Mouse (Mus musculus) limb, embryonic 15.5 days (tissue): ENCODE results near the gene Scoc. TPM values are rescaled to one million over a fixed set of nuclear protein-coding genes. Genes with fewer than 3 reads are reported as not detected.

ENCODE experiments used
- ATAC-seq: fragments of 200-750 bp; cut with Nextera tagmentation; 2 replicates; pipeline ENCODE4 v1.8.0; 2017; ENCODE audit warnings: low read depth, moderate TSS enrichment; ENCODE audit not compliant: insufficient number of reproducible peaks, low FRiP score, low TSS enrichment
- H3K27ac ChIP-seq: fragments of 300-500 bp; sonication (generic); 2 replicates; pipeline ENCODE4 v1.5.1; 2015; ENCODE audit warnings: moderate library complexity, mild to moderate bottlenecking, inconsistent platforms
- H3K27me3 ChIP-seq: fragments of 300-500 bp; sonication (generic); 2 replicates; pipeline ENCODE4 v1.6.1; 2015; ENCODE audit warnings: inconsistent platforms
- H3K36me3 ChIP-seq: fragments of 300-500 bp; sonication (generic); 2 replicates; pipeline ENCODE4 v1.6.1; 2015; ENCODE audit warnings: inconsistent platforms
- H3K4me1 ChIP-seq: fragments of 300-500 bp; sonication (generic); 2 replicates; pipeline ENCODE4 v1.6.1; 2015; ENCODE audit warnings: inconsistent platforms
- H3K4me2 ChIP-seq: fragments of 300-500 bp; sonication (generic); 2 replicates; pipeline ENCODE4 v1.6.1; 2015; ENCODE audit warnings: mild to moderate bottlenecking, inconsistent platforms
- H3K4me3 ChIP-seq: fragments of 300-500 bp; sonication (generic); 2 replicates; pipeline ENCODE4 v1.5.1; 2015; ENCODE audit warnings: mild to moderate bottlenecking, inconsistent platforms
- H3K9ac ChIP-seq: fragments of 300-500 bp; sonication (generic); 2 replicates; pipeline ENCODE4 v1.6.1; 2015; ENCODE audit warnings: inconsistent platforms
- H3K9me3 ChIP-seq: fragments of 300-500 bp; sonication (generic); 2 replicates; pipeline ENCODE4 v1.6.1; 2016; ENCODE audit warnings: inconsistent platforms
- WGBS: fragments of 180-500 bp; shearing (Covaris S2); methylation state at CpG from one replicate; pipeline ENCODE4 v1.1.7; 2015; 5-methylcytosine and 5-hydroxymethylcytosine counted together
- polyA plus RNA-seq: library from polyadenylated mRNA; unstranded; fragments of >200 nt; fragmentation: Nextera tagmentation; extraction: Ambion mirVana; gene quantifications from 2 replicates; pipeline ENCODE4 v1.2.1, GENCODE M21; 2015

Gene Scoc
- polyA plus RNA-seq, 1 experiment from 2014 or later, result 112 TPM

DNA sequence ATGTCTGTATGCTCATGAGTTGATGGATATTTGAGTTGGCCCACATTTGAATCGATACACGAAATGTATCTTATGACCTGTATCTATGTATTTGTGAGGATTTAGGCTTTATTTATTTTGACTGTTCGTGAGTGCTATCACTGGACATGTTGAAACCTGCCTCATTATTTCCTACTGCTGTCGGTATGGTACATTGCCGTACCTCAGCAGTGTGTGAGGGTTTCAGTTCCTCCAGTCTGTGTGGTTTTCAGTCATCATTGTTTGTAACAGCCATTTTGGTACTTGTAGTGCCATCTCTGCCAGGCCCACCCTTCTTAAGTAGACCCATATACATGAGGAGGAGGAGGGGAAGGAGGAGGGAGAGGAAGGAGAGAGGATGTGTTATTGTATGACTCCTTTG, 63.9 kb downstream of the Scoc start:
- H3K4me1 ChIP-seq, result peaks cover 8% of the 10 kb centered on the region
- no peak overlapping the region for H3K27ac ChIP-seq
- no peak overlapping the region for H3K9ac ChIP-seq
- 75% methylated on average over 5 of the region's 5 CpGs for whole genome bisulfite sequencing
- peaks cover 12% of the 10 kb centered on the region for H3K27me3 ChIP-seq
- no peaks in the 10 kb centered on the region for H3K9me3 ChIP-seq
- H3K4me3 ChIP-seq, result no peak overlapping the region
- no peak for ATAC-seq
- no peak overlapping the region for H3K4me2 ChIP-seq
- no peaks in the 10 kb centered on the region for H3K36me3 ChIP-seq

DNA sequence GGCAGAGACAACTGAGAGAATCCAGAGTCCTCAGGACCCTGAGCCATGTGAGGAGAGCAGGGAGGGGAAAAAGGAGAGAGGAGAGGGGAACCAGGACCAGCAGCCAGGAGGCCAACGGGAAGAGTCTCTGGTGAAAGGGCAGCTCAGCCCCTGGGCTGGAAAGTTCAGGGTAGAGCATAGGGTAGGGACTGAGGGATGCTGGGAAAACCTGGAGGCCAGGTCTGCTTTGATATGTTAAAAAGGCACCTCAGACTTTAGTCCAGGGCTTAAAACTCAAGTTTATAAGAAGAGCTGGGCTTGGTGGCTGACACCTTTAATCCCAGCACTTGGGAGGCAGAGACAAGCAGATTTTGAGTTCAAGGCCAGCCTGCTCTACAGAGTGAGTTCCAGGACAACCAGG, 65.7 kb downstream of the Scoc start:
- Histone ChIP-seq H3K4me1 (peaks cover 9% of the 10 kb centered on the region), H3K27me3 (peaks cover 22% of the 10 kb centered on the region), H3K36me3 (no peaks in the 10 kb centered on the region), H3K9me3 (no peaks in the 10 kb centered on the region), H3K4me3 (no peak overlapping the region), H3K9ac (no peak overlapping the region), H3K4me2 (no peak overlapping the region), H3K27ac (no peak overlapping the region)
- ATAC-seq, result no peak
- 79% methylated on average over 1 of the region's 1 CpGs for WGBS

DNA sequence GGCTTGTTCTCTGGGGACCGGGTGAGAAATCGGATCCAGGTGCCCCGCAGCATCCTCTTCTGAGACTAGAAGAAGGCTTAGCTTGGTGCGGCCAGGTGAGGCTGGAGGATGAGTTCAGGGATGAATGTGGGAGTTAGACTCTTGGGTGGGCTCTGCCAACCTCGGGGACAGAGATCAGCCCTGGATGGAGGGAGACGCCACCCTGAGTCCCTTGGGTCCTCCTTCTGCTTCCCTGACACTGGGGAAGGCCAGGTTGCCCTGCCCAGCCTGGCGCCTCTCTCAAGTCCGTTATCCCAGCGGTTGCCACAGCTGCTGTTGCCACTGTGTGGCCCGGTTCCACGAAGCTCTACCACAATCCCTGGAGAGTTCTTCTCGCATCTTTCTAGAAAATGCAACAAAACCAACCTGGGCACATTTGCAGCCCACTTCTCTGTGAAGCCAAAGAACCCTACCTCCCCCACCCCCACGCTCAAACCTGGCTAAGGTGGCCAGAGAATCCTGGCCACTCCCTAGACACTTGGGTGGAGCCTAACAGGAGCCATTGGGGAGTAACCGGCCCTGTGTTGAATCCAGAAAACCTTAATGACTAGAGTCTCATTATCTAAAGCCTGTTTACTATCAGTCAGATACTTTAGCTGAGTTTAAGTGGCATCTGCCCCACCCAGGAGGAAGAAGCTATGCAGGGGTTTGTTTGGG, 68.0 kb downstream of the Scoc start:
- Histone ChIP-seq H3K4me3 (peak overlapping the region; percentile 47), H3K9ac (0 out of 2 replicates have a peak overlapping the region, but pooled peaks have one; percentile 7), H3K9me3 (no peaks in the 10 kb centered on the region), H3K4me1 (peaks cover 9% of the 10 kb centered on the region), H3K27me3 (peaks cover 22% of the 10 kb centered on the region), H3K36me3 (no peaks in the 10 kb centered on the region), H3K27ac (no peak overlapping the region), H3K4me2 (peak overlapping the region; percentile 84)
- WGBS, result 10% methylated on average over 14 of the region's 14 CpGs
- ATAC-seq, result no peak

DNA sequence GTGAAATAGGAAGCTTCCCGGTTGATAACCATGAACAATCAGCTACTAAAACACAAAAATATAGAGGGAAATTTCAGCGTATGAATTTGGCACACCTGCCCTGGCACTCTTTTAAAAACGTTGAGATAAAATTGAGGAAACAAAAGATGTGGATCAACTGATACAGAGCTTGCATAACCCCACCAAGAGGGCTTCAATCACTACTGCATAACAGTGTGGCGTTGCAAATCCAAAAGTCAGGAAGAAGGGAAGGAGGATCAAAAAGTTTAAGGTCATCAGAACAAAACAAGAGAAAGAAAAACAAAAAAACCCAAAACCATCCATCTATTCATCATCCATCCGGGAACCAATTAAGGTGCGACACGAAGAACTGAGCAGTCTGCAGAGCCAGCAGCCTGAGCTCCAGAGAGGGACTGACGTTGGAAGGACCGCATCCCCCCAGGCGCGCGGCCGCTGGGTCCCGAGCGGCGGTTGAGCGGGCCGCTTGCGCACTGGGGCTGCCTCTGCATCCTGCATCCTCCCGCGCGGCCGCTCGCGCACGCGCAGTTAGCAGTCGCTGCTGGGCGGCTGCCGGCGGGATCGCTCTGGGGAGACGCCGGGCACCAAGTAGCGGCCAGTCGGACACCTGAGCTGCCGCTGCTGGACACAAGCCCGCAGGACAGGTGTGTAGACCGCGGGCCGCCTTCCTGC, 68.7 kb downstream of the Scoc start, which contains the start of gene Clgn:
Clgn (plus strand) TSS at position 552 of the 690 bp plus-strand sequence.
- no peak for ATAC-seq
- Histone ChIP-seq H3K9me3 (no peaks in the 10 kb centered on the region), H3K27me3 (peaks cover 22% of the 10 kb centered on the region), H3K36me3 (no peaks in the 10 kb centered on the region), H3K4me2 (peak within 1 kb of the TSS; percentile 84), H3K4me1 (peaks cover 9% of the 10 kb centered on the region), H3K4me3 (peak within 1 kb of the TSS; percentile 47), H3K9ac (0 out of 2 replicates have a peak within 1 kb of the TSS, but pooled peaks have one; percentile 7), H3K27ac (no peak within 1 kb of the TSS)
- 4% methylated on average over 41 of the region's 41 CpGs for WGBS

DNA sequence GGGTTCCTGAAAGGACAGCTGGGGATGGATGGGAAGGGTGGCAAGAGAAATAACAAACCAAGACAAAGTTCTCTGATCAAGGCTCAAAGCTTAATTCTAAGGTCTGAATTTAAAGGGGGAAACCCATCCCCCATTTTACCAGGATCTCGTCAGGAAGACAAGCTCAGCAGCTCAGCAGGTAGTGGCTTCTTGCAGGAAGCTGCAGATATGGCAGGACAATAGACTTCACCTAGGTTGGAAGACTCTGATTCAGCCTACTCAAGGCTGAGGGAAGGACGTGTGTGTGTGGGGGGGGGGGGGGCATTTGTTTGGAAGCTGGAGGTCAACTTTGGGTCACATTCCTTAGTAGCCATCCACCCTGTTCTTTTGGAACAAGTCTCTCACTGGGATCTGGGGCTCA, 75.3 kb downstream of the Scoc start:
- H3K27me3 ChIP-seq, result no peaks in the 10 kb centered on the region
- no peaks in the 10 kb centered on the region for H3K9me3 ChIP-seq
- H3K9ac ChIP-seq, result no peak overlapping the region
- H3K4me1 ChIP-seq, result no peaks in the 10 kb centered on the region
- no peaks in the 10 kb centered on the region for H3K36me3 ChIP-seq
- ATAC-seq, result no peak
- no peak overlapping the region for H3K4me3 ChIP-seq
- H3K27ac ChIP-seq, result no peak overlapping the region
- WGBS, result 36% methylated on average over 2 of the region's 2 CpGs
- H3K4me2 ChIP-seq, result no peak overlapping the region

DNA sequence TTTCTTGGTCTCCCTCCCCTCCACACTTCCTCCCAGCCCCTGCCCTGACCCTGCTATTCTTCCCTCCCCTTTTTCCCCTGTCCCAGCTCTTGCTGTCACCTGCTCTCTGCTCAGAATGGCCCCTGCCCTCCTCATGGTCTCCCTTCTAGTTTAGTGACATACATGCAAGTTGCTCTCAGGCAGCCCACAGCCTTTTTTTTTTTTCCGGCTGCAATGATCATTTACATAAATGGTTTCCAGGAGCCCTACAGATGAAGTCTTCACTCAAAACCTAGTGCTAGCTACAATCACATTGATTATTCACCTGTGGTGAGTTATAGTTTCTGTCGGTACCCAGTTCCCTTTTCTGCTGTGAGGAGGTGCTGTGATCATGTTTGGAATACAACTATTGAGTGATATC, 77.2 kb downstream of the Scoc start:
- Histone ChIP-seq H3K4me3 (no peak overlapping the region), H3K4me1 (no peaks in the 10 kb centered on the region), H3K9me3 (no peaks in the 10 kb centered on the region), H3K27ac (no peak overlapping the region), H3K36me3 (no peaks in the 10 kb centered on the region), H3K4me2 (no peak overlapping the region), H3K9ac (no peak overlapping the region), H3K27me3 (no peaks in the 10 kb centered on the region)
- ATAC-seq, result no peak
- 75% methylated on average over 2 of the region's 2 CpGs for WGBS

DNA sequence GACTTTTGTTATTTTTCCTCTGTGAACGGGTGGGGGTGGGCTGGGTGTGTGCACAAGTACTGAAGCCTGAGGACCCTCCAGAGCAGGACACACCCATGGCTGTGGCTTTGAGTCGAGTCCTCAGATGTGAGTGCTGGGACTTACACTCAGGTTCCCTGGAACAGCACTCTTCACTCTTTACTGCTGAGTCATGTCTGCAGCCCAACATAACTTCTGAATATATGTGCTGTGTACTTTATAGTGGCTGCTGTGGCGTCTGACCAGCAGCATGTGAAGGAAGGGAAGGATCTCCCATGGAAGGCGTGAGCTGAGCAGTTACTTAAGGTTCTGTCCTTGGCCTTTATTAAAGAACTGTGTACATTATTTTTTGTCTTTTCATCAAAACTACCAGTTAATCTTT, 78.0 kb downstream of the Scoc start:
- 50% methylated on average over 4 of the region's 4 CpGs for WGBS
- H3K4me1 ChIP-seq, result no peaks in the 10 kb centered on the region
- H3K4me2 ChIP-seq, result no peak overlapping the region
- no peaks in the 10 kb centered on the region for H3K27me3 ChIP-seq
- H3K36me3 ChIP-seq, result no peaks in the 10 kb centered on the region
- no peak overlapping the region for H3K9ac ChIP-seq
- no peak overlapping the region for H3K4me3 ChIP-seq
- H3K27ac ChIP-seq, result no peak overlapping the region
- no peaks in the 10 kb centered on the region for H3K9me3 ChIP-seq
- no peak for ATAC-seq

Other genes with a start within 250 kb of the Scoc start
- not detected in 2 replicates for gene Ucp1, start 168.0 kb downstream of the Scoc start, polyA plus RNA-seq
- 15.2 and 16.1 TPM in 2 replicates for gene Elmod2, start 125.9 kb downstream of the Scoc start, polyA plus RNA-seq
- gene Mgat4d, start 109.9 kb downstream of the Scoc start, polyA plus RNA-seq, result not detected in 2 replicates
- 0.24 and 0.36 TPM in 2 replicates for gene Clgn, start 68.5 kb downstream of the Scoc start, polyA plus RNA-seq
- gene Olfr370, start 77.4 kb upstream of the Scoc start, polyA plus RNA-seq, result not detected in 2 replicates
- gene Ndufb7, start 108.3 kb upstream of the Scoc start, polyA plus RNA-seq, result 253 and 288 TPM in 2 replicates
- 544 and 583 TPM in 2 replicates for gene Tecr, start 149.6 kb upstream of the Scoc start, polyA plus RNA-seq
- gene Dnajb1, start 149.8 kb upstream of the Scoc start, polyA plus RNA-seq, result 78.5 and 79.1 TPM in 2 replicates
- 182 and 187 TPM in 2 replicates for gene Gipc1, start 194.3 kb upstream of the Scoc start, polyA plus RNA-seq
- 0.95 and 1.1 TPM in 2 replicates for gene Ptger1, start 208.3 kb upstream of the Scoc start, polyA plus RNA-seq
- 19.6 and 20.0 TPM in 2 replicates for gene Pkn1, start 240.8 kb upstream of the Scoc start, polyA plus RNA-seq